Mouse (Mus musculus) ovary, postnatal 10 days (tissue): ENCODE measurements at regions not wholly inside any gene's neighbourhood (a gene's known extent, or its start where the extent isn't known, plus 50 kb on each side); places are given as distances from the start of the nearest gene placed in this dataset.

Experiments used
- DNase-seq: peaks from one replicate; pipeline ENCODE4 v3.0.0; 2022; ENCODE audit warnings: low spot score

DNA sequence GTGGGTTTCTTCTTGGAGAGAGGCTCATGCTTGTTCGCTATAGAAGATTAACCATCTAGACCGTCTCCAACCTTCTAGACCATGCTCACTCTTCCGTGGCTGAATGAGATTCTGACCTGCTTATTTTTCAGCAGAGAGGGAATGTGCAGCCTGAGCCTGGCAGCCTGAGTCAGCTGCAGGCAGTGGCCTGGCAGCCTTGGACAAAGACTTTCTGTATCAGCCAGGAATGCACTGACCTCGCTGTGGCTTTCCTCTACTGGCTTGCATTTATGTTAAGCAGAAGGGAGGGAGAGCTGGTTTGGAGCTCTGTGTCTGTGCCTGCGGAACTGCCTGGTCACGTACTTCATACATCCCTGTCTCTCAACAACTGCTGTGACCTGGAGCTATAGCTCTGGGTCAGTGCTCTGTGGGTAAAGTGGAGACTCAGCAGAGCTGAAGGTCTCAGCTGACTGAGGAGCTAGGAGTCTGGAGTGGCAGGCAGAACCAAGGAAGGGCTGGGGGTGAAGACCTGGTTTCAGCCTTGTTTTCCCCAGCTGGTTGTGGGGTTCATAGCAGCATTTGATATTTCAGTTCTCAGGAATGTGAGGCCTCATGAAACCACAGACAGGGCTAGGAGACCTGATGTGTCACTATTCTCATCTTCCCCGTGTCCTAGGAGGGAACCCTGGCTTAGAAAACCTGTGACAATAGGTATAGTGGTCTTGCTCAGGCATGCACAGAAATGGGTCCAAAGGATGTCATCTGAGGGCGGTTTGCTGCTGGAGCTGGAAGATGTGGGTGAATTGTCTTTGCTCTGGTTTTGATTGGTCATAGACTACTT is 207.2 kb upstream of the Ncam1 start:
- no peak for DNase-seq

DNA sequence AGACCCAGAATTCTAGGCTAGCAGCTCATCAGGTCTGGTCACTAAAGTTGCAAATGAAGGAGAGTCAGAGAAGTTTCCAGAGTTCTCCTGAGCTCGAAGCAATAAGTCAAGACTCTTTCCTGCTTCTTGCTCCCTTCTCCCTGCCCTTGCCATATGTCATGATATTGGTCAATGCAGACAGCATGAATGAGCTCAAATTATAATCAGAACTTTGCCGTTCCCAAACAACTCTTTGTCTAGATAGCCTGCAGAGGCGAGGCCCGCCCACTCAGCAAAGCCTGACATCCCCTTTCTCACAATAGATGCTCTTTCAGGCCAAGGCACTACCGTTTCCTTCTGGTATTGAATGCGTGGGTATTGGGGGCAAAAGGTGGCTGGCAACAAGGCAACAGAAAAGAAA is 204.0 kb upstream of the Ncam1 start:
- DNase-seq, result no peak

DNA sequence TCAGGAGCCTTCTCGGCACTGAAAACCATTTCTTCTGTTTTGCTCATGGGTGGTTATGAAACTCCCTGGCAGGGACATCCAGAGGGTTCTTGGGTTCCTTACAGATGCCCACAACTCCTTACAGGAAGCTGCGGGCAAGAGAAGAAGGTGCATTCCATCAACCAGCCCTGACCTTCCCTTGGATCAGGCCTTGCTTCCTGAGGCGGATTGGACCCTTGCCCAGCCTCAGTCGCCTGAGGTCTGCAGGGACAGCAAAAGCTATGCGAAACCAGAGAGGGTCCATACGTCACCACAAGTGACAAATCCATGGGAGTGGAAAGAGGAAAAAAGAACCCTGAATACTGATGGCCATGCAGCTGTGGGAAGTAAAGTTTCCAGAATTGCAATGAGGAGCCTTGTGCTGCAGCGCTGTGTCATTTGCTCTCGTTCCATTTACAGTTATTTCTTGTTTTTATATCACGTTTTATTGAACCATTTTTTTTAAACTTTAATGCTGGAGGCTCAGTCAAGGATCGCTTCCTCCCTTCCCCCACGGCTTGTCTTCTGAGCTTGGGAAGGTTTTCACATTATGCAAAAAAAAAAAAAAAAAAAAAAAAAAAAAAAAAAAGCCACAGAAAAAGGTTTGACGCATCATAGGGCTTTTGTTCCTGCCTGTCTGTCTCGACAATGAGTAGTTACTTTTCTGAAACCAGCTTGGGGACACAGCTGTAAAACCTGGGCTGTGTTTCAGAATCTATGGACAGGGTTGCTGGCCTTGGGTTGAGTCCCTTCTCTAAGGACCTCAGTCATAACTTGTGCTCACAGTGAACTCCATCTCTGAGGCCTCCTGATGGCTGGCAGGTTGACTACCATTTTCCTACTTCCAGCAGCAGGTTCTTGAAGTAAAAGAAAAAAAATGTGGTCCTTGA is 202.0 kb upstream of the Ncam1 start:
- DNase-seq, result no peak

DNA sequence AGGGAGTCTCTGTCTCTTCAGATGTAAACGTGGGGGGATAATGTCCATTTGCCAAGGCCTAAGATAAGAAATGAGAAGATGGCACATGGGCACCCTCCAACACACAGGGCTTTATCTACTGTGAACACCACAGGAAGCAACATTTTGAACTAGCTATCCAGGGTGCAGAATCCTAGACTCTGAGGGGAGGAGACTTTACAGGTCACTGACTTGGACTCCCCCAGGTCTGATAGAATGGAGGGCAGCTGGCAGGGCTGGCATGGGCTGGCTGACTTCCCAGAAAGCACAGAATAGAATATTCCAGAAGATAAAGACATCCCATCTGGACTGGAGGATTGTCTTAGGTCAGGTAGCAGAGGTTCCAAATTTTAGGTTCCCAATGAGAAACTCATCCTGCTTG is 201.2 kb upstream of the Ncam1 start:
- no peak for DNase-seq

DNA sequence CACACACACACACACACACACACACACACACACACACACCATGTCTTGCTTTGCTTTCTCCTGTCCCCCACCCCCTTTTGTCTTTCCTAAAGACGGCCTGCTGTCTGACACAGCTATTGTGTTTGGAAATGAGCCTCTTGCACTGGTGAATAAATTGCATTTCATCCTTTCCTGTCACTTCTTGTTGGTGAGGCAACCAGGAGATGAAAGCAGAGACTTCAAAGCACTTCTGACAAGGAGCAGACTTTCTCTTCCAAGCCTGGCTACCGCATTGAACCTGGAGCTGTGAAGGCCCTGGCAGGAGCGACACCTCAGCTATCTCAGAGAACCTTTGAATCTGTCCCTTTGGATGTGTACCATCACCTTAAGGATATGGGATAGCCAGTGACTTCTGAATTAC is 199.4 kb upstream of the Ncam1 start:
- DNase-seq, result no peak

DNA sequence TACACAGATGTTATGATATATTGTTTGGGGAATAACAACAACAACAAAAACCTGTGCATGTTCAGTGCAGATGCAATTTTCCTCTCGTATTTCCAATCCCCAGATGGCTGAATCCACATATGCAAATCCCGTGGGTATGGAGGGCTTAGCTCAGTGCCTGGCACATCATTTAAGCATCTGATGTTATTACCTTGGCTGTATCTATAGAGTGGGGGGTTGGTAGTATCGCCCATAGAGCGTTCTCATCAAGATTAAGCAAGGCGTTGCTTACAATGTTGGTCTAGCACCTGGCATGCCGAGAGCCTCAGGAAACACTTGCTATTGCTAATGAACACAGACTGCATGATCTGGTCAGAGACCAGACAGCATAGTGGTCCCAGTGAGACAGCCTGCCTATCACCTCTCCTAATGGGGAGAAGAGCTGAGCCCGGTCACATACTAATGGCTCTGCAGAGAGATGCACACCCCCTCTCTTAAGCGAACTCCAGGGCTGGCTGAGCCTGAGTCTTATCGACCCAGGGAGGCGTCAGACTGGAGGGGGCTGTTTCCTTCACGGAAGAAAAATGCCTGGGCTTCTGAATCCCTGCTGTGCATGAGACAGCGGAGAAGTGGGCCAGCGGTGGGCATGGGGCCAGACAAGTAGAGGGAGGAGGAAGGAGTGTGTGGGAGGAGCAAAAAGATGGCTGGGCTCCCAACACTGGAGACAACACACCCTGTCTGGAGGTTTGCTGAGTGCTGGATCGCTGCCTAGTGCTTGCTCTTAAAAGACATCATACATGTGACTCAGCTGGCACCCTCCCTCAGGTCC is 190.9 kb upstream of the Ncam1 start:
- peak; percentile 73 for DNase-seq

DNA sequence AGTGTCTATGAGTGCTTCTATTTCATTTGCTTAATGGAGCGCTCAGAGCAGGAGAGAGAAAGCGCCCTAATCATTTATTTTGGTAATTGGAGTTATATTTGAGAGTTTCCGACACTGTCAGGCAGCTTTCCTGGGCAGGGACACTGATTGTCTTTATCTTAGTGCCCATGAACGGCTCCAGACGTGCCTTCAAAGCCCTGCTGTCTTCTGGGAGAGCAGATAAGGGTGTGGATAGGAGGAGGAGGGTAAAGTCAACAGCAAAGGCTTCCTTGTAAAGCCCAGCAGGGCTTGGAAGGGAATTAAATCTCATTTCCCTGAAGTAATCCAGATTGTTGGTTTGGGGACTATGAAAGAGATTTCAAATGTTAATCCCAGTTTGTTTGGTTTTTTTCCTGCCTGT is 189.3 kb upstream of the Ncam1 start:
- DNase-seq, result no peak

DNA sequence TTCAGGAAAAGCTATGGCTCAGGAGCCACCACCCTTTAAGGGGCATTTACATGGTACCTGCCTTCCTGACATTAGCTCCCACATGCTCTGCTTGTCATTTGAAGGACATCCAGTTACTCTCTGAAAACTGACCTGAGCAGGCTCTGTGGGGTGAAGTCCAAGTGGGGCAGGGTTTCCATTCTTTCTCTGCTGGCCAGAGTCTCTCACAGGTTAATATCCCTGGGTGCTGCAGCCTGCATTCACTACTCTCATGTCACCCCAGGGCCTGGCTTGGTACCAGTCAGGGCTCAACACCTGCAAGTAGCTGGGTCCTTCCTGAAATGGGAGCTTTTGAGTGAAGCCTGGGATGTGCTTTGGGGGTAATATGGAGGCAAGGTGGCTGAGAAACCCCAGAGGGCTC is 188.8 kb upstream of the Ncam1 start:
- DNase-seq, result no peak

DNA sequence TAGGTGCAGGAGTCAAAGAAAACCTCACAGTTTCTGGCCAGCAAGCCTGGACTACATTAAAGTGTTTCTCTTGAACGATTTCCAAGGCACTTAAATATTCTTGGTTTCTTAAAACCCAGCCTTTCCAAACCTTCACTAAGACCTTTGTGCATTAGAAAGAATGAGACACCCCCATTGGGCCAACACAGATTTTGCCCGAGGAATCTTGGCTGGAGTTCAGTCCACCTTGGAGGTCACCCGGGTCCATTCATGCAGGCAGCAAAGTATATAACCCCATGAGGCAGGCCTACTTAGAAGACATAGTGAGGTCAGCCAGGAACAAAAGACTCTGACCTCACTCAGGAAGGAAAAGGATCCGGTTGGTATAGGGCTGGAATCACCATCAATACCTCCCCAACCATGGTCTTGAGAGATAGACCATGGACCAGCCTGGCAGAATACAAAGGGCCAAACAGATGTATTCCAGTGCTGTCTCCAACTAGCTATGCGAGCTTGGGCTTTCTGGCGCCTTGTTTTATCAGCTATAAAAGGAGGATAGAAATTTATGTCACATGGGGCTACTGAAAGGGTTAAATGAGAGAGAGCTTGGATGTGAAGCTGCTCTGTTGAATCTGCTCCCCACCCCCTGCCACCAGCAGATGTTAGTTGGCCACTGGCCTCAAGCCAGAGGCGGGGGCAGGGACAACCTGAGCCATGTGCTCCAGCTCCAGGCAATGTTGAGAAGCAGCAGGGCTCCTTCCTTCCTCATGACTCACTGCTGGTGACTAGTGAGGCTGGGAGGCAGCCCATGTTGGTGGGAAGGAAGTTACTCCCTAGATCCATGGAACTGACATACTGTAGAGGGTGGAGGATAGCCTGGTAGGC is 181.9 kb upstream of the Ncam1 start:
- DNase-seq, result no peak

DNA sequence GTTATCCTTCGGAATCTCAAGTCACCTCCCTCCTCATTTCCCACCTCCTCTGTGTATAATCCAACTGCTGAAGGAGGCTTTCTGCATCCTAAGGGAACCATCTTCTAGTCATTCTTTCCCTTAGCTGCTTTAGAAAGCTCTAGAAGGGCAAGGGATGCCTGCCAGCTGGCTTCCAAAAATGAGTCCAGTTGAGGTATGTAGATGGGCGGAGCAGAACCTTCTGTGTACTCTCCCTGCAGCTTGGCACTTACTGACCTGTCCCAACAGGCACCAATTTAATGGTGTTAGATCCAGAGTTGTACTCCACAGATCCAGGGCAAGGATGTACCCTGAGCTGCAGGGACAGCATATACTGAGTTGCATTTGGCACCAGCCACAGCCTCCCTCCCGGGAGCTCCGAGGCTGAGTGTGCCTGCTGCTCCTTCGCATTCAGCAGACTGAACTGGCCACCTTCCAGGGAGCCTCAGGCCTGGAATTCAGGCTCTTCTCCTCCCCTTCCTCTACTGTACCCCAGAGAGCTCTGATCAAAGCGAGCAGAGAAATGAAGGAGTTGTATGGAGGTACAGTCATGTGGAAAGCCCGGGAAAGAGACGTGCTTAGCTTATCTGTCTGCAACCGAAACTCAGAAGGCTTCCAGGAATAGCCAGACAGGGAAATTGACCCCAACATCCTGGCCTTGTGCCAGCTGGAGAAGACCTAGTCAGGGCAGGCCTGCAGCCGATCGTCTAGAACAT is 177.4 kb upstream of the Ncam1 start:
- peak; percentile 31 for DNase-seq

DNA sequence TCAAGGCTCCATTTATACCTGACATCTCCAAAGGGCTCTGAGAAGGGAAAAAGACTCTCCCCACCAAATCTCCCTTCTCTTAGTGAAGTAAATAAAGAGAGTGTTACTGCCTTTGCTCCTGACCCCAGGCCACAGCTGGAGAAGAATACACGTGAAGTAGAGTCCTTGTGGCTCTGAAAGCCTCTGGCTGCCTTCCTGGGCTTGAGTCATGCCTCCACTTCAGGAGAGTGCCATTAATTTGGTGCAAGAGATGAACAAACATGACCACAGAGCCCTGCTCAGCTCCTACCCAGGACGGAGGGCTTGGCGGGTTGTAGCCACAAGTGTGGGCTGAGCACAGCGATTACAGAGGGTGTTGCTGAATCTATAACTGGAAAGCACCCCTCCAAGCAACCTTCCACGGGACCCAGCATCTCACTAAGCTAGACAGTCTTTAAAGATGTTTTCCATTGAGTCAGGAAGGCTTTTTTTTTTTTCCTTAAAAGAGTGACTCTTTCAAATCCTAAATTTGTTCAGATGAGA is 175.3 kb upstream of the Ncam1 start:
- DNase-seq, result no peak

DNA sequence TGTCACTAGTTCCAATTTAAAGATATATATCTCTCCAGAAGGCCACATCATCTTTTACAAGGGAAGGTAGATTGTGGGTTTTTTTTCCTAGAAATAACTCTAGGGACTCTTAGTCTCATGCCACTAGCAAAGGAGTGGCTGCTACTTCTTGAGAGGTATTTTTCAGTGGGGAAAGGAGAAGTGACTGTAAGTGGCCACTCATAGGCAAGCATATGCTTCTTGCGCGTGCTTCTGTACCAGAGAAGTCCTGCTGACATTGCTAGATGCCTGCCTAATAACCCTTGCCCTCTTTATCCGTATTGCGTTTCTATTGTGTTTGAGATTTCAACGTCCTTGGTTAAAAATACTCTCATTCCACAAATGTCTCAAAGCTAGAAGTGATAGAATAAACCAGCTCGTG is 170.7 kb upstream of the Ncam1 start:
- no peak for DNase-seq

DNA sequence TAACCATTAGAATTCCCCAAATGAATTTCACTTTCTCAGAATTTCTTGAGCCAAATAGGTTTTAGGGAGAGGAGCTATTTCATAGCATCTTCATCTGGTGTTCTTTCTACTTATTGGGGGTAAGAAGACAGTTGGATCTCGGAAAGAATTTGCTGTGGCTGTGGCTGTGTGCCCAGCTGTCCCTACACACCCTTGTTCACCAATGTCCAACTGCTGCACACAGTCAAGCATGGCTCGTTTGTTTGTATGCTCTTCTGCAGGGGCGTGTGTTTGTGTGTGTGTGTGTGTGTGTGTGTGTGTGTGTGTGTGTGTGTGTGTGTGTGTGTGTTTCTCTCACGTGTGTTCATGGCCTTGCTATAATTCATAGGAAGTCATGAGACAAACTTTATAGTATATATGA is 165.9 kb upstream of the Ncam1 start:
- DNase-seq, result no peak

DNA sequence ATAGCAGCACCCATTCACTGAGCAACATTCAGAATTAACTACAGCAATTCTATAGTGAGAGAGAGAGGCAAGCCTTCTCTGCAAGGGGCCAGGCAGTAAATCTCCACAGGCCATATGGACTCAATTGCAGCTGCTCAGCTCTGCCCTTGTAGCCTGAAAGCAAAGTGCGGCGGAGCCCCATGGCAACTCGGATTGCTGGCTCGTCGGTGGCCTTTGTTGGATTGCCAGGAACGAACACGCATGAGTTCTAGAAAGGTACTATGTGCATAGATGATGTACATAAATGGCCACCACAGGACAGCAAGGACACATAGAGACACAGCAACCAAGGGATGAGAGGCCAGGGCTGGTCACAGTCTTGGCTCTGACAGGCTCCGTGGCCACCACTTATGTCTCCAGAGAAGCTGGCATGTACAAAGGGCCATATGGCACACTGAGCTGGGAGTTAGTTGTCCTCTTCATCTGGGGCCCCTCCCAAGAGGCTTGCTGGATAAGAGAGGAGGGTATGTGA is 163.9 kb upstream of the Ncam1 start:
- DNase-seq, result no peak

DNA sequence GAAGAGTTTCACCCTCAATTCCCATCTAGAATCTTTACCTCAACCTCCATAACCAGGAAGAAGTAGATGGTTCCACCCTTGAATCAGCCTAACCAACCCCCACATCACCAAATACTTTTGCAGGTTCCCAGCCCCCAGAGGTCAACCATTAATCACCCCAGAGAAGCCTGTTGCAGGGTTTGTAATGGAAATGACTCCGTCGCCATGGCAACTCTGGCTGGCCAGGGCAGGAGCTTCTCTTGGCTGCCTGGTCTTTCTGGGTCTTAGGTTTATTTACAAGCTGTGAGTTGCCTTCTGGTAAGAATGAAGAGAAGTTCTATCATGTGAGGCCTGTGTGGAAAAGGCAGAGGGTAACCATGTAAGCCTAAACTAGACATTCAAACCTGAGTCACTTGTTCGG is 163.2 kb upstream of the Ncam1 start:
- no peak for DNase-seq

DNA sequence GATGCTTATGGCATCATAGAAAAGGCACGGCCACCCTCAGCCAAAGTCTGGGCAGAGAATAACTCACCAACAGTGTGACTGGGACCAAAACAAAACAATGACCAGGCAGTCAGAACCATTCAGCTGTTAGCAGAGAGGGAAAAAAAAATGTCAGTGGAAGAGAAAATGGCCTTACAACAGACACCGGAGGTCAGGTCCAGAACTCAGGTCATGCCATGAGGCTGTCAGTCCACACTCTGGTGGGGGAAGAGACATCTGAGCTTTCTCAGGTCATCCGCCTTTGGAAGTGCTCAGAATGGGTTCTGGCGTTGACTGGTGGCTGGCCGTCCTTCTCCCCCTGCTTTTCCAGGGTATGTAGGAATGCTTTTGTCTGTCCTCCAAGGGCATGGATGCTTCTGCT is 162.6 kb upstream of the Ncam1 start:
- no peak for DNase-seq

DNA sequence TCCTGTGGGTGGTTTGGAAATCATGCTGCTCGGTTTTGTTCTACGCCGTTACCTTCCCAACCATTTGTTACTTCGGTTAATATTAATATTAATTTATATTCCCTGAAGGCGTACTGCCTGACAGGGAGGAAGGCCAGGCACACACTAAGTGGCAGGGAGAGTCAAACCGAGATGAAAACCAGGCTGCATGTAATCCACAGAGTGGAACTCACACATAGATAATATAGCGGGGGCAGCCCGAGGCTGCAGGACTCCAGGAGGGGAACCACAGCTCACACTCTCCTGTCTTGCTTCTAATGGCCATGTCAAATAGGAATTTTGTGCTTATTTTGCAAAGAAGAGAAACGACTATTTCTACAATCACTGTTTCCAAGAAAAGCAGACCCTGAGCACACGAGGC is 161.3 kb upstream of the Ncam1 start:
- DNase-seq, result no peak

DNA sequence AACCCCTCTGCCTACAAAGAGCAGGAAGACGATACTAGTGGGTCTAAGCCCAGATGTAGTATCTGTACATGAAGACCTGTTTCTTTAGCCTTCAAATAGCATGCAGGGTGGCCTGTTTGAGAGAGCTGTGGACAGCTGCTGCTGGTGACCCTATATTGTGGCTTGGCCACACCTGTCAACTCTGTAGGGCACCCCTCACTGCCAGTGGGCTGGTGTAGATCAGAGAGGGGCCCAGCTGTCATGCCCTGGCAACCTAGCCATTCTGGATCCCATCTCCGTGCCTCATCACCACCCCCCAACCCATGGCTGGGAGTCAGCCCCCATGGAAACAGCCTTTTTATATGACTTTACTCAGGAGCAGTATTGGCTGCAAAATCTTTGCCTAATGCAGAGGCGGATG is 160.2 kb upstream of the Ncam1 start:
- DNase-seq, result no peak

DNA sequence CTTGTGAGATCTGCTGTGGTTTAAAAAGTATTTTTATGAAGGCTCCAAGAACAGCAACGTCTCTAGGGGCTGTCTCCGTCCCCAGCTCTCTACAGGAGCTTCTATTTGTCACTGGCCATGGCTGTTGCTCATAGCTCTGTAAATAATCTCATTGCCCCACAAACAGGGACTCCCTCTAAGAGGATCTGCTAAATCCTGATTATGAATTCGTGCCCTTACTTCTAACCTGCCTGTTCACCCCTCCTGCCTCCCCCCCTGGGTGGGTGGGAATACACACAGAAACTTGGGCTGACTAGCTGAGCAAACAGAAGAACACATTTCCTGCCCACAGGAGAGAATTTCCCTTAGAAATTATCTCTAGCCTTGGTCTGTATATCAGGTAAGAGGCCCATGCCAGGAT is 155.9 kb upstream of the Ncam1 start:
- DNase-seq, result no peak

DNA sequence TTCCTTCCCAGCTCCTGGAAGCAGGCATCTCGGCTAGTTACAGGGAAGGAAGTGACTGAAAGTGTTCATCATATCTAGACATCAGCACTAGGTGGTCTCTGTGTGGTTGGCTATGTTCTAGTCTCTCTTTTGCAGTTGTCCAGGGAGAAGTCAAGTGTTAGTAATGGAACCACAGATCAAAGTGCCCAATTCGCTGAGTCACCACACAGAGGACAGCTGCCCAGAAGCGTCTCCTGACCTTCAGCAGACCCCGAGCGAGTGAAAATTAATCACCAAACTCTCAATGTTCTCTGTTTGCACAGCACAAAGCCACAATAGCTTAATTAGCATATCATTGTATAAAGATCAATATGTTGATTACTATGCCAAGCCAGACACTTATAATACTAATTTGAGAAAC is 151.6 kb upstream of the Ncam1 start:
- no peak for DNase-seq
